18 mouse cellular contexts compared by ENCODE assay signal in genomic region chr17:31290859-31291258, GRCm38 (mm10). TPM values are rescaled to one million over a fixed set of nuclear protein-coding genes. Genes with fewer than 3 reads are reported as not detected.
DNase-seq lines count a peak whose midpoint lies in the region; ATAC-seq and TF ChIP-seq lines count a peak whose summit lies in the region.
"Had no signal": no experiment of that assay in that cellular context is flagged by ENCODE, and none has a peak within 500 bp of the region (broad histone marks: within the 10 kb centered on the region; RNA-seq: fewer than 3 reads in every experiment).

No protein-coding gene starts in this region.

- TF ChIP-seq CTCF in kidney, postnatal 0 days (IDR thresholded peaks at IDR 0.05; ENCODE audit: low read depth), result no peak
- TF ChIP-seq CTCF in layer of hippocampus, adult 2 months (conservative IDR thresholded peaks at IDR 0.05), result no peak

- H3K9ac ChIP-seq in kidney, postnatal 0 days (ENCODE audit: low read depth, low read length), result no peak overlapping the region
- H3K9ac ChIP-seq in kidney, embryonic 16.5 days (replicated peaks; ENCODE audit: low read length), result no peak overlapping the region
- H3K9ac ChIP-seq in midbrain, embryonic 11.5 days (ENCODE audit: low read length), result no peak overlapping the region
- no peak overlapping the region for H3K9ac ChIP-seq in midbrain, embryonic 13.5 days (replicated peaks)
- H3K9ac ChIP-seq: embryonic facial prominence, embryonic 15.5 days; forebrain, embryonic 13.5 days; liver, embryonic 13.5 days had no signal

- H3K36me3 ChIP-seq in kidney, postnatal 0 days (ENCODE audit: insufficient read depth, low read length), result no peaks in the 10 kb centered on the region
- no peaks in the 10 kb centered on the region for H3K36me3 ChIP-seq in kidney, embryonic 16.5 days (ENCODE audit: insufficient read depth, low read length)
- H3K36me3 ChIP-seq in midbrain, embryonic 11.5 days (ENCODE audit: control insufficient read depth, insufficient read depth, low read length), result no peaks in the 10 kb centered on the region
- no peaks in the 10 kb centered on the region for H3K36me3 ChIP-seq in midbrain, embryonic 13.5 days
- H3K36me3 ChIP-seq: embryonic facial prominence, embryonic 15.5 days; liver, embryonic 13.5 days had no signal

- H3K27me3 ChIP-seq in kidney, postnatal 0 days (ENCODE audit: insufficient read depth, low read length), result no peaks in the 10 kb centered on the region
- H3K27me3 ChIP-seq in kidney, embryonic 16.5 days (ENCODE audit: insufficient read depth, low read length), result peaks cover 8% of the 10 kb centered on the region; the same call in 1 of the 2 replicates
- peaks cover 8% of the 10 kb centered on the region for H3K27me3 ChIP-seq in midbrain, embryonic 11.5 days (ENCODE audit: control insufficient read depth, insufficient read depth, low read length)
- H3K27me3 ChIP-seq in midbrain, embryonic 13.5 days, result 0 out of 2 replicates have a peak, but pooled peaks cover 6% of the 10 kb centered on the region
- H3K27me3 ChIP-seq: forebrain, embryonic 13.5 days had no signal

- 63% methylated on average over 6 of the region's 6 CpGs for WGBS in kidney, postnatal 0 days
- 71% methylated on average over 6 of the region's 6 CpGs for WGBS in kidney, embryonic 16.5 days
- 85% methylated on average over 6 of the region's 6 CpGs for WGBS in midbrain, embryonic 11.5 days
- 73% methylated on average over 6 of the region's 6 CpGs for WGBS in midbrain, embryonic 13.5 days

- no peak overlapping the region for H3K4me3 ChIP-seq in kidney, postnatal 0 days (replicated peaks; ENCODE audit: low read depth, low read length)
- H3K4me3 ChIP-seq in kidney, embryonic 16.5 days (ENCODE audit: low read length), result no peak overlapping the region
- no peak overlapping the region for H3K4me3 ChIP-seq in midbrain, embryonic 11.5 days (ENCODE audit: low read depth, low read length)
- no peak overlapping the region for H3K4me3 ChIP-seq in midbrain, embryonic 13.5 days (replicated peaks)
- no peak overlapping the region for H3K4me3 ChIP-seq in layer of hippocampus, adult 2 months
- H3K4me3 ChIP-seq: embryonic facial prominence, embryonic 15.5 days; forebrain, embryonic 13.5 days; liver, embryonic 13.5 days had no signal

- no peak for ATAC-seq in kidney, postnatal 0 days (replicated peaks; ENCODE audit: low FRiP score, low read depth)
- no peak for ATAC-seq in kidney, embryonic 16.5 days (ENCODE audit: low FRiP score, low TSS enrichment)
- ATAC-seq in midbrain, embryonic 11.5 days (ENCODE audit: low FRiP score), result no peak
- ATAC-seq in midbrain, embryonic 13.5 days, result no peak
- peak; percentile 58 to 68 for ATAC-seq in hematopoietic stem cell, adult 5-6 weeks (replicated peaks in 1 of 2; ENCODE audit: insufficient read depth in 1 of 2, low FRiP score in 2 of 2, low TSS enrichment in 1 of 2, low read depth in 1 of 2, poor library complexity in 2 of 2, severe bottlenecking in 2 of 2)
- peak; percentile 77 for ATAC-seq in megakaryocyte progenitor cell, adult 5-6 weeks (replicated peaks; ENCODE audit: poor library complexity)
- ATAC-seq: forebrain, embryonic 13.5 days; hindbrain, postnatal 0 days had no signal

- H3K9me3 ChIP-seq in kidney, postnatal 0 days (replicated peaks; ENCODE audit: low read length), result no peaks in the 10 kb centered on the region
- no peaks in the 10 kb centered on the region for H3K9me3 ChIP-seq in kidney, embryonic 16.5 days (ENCODE audit: low read length)
- H3K9me3 ChIP-seq in midbrain, embryonic 11.5 days (ENCODE audit: control insufficient read depth, low read length), result no peaks in the 10 kb centered on the region
- H3K9me3 ChIP-seq in midbrain, embryonic 13.5 days, result no peaks in the 10 kb centered on the region
- H3K9me3 ChIP-seq: embryonic facial prominence, embryonic 15.5 days; forebrain, embryonic 13.5 days; liver, embryonic 13.5 days had no signal

- no peak overlapping the region for H3K4me2 ChIP-seq in kidney, postnatal 0 days (ENCODE audit: low read length)
- no peak overlapping the region for H3K4me2 ChIP-seq in kidney, embryonic 16.5 days (replicated peaks; ENCODE audit: low read depth, low read length)
- no peak overlapping the region for H3K4me2 ChIP-seq in midbrain, embryonic 11.5 days
- H3K4me2 ChIP-seq in midbrain, embryonic 13.5 days (replicated peaks), result no peak overlapping the region
- H3K4me2 ChIP-seq: embryonic facial prominence, embryonic 15.5 days; forebrain, embryonic 13.5 days; heart, embryonic 11.5 days; liver, embryonic 13.5 days had no signal

- peak; percentile 58 for DNase-seq in kidney, postnatal 0 days (ENCODE audit: low spot score)
- DNase-seq in midbrain, embryonic 11.5 days (ENCODE audit: low spot score, missing footprints), result peak; percentile 70
- DNase-seq in layer of hippocampus, adult 2 months (ENCODE audit: low spot score in 2 of 2), result no peak
- DNase-seq in cerebellum, adult 11 months, result no peak
- DNase-seq: cerebellum, adult 8-10 months; layer of hippocampus, postnatal 36 days; liver, embryonic 13.5 days; midbrain, embryonic 14.5 days; right cerebral cortex, postnatal 25 days; thymus, adult 2 months had no signal

- no peak overlapping the region for H3K27ac ChIP-seq in kidney, postnatal 0 days
- no peak overlapping the region for H3K27ac ChIP-seq in kidney, embryonic 16.5 days (ENCODE audit: low read length)
- H3K27ac ChIP-seq in midbrain, embryonic 11.5 days (ENCODE audit: low read depth, low read length), result no peak overlapping the region
- no peak overlapping the region for H3K27ac ChIP-seq in midbrain, embryonic 13.5 days
- H3K27ac ChIP-seq in layer of hippocampus, adult 2 months, result no peak overlapping the region
- H3K27ac ChIP-seq: embryonic facial prominence, embryonic 15.5 days; forebrain, embryonic 13.5 days; hindbrain, postnatal 0 days; liver, embryonic 13.5 days had no signal

- H3K4me1 ChIP-seq in kidney, postnatal 0 days (replicated peaks; ENCODE audit: insufficient read depth, low read length), result peaks cover 5% of the 10 kb centered on the region; the same call in 1 of the 2 replicates
- H3K4me1 ChIP-seq in kidney, embryonic 16.5 days (ENCODE audit: insufficient read depth, low read length), result peaks cover 7% of the 10 kb centered on the region; the same call in 1 of the 2 replicates
- peaks cover 4% of the 10 kb centered on the region for H3K4me1 ChIP-seq in midbrain, embryonic 11.5 days (ENCODE audit: control insufficient read depth, insufficient read depth, low read length)
- peaks cover 10% of the 10 kb centered on the region for H3K4me1 ChIP-seq in midbrain, embryonic 13.5 days (replicated peaks)

RNA-seq across cellular contexts. Expression of gene Slc37a1, which starts 4.3 kb away (rescaled TPM):
- polyA plus RNA-seq in kidney, postnatal 0 days (2015; fragmentation: Nextera tagmentation; extraction: Ambion mirVana), result 2.8 and 3.9 TPM in 2 replicates
- polyA plus RNA-seq in kidney, embryonic 16.5 days (2015; fragmentation: Nextera tagmentation; extraction: Ambion mirVana), result 2.8 and 3.0 TPM in 2 replicates
- 5.8 and 6.6 TPM in 2 replicates for polyA plus RNA-seq in midbrain, embryonic 11.5 days (2014; fragmentation: Nextera tagmentation; extraction: Ambion mirVana)
- 11.4 and 17.4 TPM in 2 replicates for polyA plus RNA-seq in midbrain, embryonic 13.5 days (2015; fragmentation: Nextera tagmentation; extraction: Ambion mirVana)
- total RNA-seq in hematopoietic stem cell, adult 5-6 weeks (2017), result 12.0 and 44.0 TPM in 2 replicates
- 9.8 TPM in 2 replicates for total RNA-seq in megakaryocyte progenitor cell, adult 5-6 weeks (2015)
- total RNA-seq in megakaryocyte progenitor cell, adult 5-6 weeks (2017), result 6.2 and 8.3 TPM in 2 replicates
- 10 to 100 TPM in 1 of 2 experiments, 1 to 10 TPM in 1; 8.4 to 11.5 TPM for total RNA-seq in layer of hippocampus, adult 2 months (2021)

RNA-seq across cellular contexts. Expression of gene Rsph1, which starts 13.7 kb away (rescaled TPM):
- polyA plus RNA-seq in kidney, postnatal 0 days (2015; fragmentation: Nextera tagmentation; extraction: Ambion mirVana), result 1.3 and 2.2 TPM in 2 replicates
- polyA plus RNA-seq in kidney, embryonic 16.5 days (2015; fragmentation: Nextera tagmentation; extraction: Ambion mirVana), result 2.0 and 2.3 TPM in 2 replicates
- polyA plus RNA-seq in midbrain, embryonic 11.5 days (2014; fragmentation: Nextera tagmentation; extraction: Ambion mirVana), result 0.63 and 1.7 TPM in 2 replicates
- 2.4 and 2.7 TPM in 2 replicates for polyA plus RNA-seq in midbrain, embryonic 13.5 days (2015; fragmentation: Nextera tagmentation; extraction: Ambion mirVana)
- total RNA-seq in hematopoietic stem cell, adult 5-6 weeks (2017), result 0.69 and 2.9 TPM in 2 replicates
- 0.72 and 1.4 TPM in 2 replicates for total RNA-seq in megakaryocyte progenitor cell, adult 5-6 weeks (2015)
- 1.8 and 3.0 TPM in 2 replicates for total RNA-seq in megakaryocyte progenitor cell, adult 5-6 weeks (2017)
- 10 to 100 TPM; 11.4 to 15.8 TPM for total RNA-seq in layer of hippocampus, adult 2 months (2021)

Comparison
In these comparisons a context has a peak if more than half of its experiments do, and no peak if none do; other contexts are left out.
1. ATAC-seq: peak in hematopoietic stem cell, adult 5-6 weeks (2 of 2) and megakaryocyte progenitor cell, adult 5-6 weeks (single experiment); none in kidney, postnatal 0 days (single experiment), kidney, embryonic 16.5 days (single experiment), midbrain, embryonic 11.5 days (single experiment) and midbrain, embryonic 13.5 days (single experiment).
2. DNase-seq: peak in kidney, postnatal 0 days (single experiment) and midbrain, embryonic 11.5 days (single experiment); none in layer of hippocampus, adult 2 months (0 of 2) and cerebellum, adult 11 months (single experiment).